Mouse (Mus musculus): ENCODE results near the gene Map2k5. TPM values are rescaled to one million over a fixed set of nuclear protein-coding genes. Genes with fewer than 3 reads are reported as not detected.

Map2k5 gene
- total RNA-seq, 2 experiments from 2014 or later = 20.6 to 21.0 TPM

DNA sequence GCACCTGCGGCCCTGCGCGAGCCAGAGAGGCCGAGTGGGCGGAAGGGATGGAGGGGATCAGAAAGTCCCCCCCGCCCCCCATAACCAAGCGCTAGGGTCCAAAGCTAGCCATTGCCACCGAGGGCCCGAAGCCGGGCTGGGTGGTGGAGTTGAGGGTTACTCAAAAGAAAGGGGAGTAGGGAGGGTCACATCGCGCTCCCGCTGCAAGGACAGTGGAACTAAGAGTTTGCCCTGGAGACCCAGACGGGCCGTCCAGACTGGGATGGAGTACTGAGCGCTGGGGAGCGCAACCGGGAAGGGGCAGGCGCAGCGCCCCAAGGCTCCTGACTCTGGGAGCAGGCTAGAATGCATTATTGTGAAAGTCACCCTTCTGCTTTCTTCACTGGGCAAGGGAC, 228.3 kb downstream of the Map2k5 start:
- intact Hi-C loops (cut with DNase I) = no loop called here
- DNase-seq = no peak

- intact Hi-C loops (cut with DNase I) = no loop called here
These were observed 229.0 kb downstream of the Map2k5 start, which contains the start of gene Skor1 for GRCm38 (mm10) chr9:63148410-63149371. Skor1 (minus strand) TSS chr9:63148961.

GRCm38 (mm10) chr9:63147786-63148409, 229.8 kb downstream of the Map2k5 start:
- DNase-seq = no peak
- intact Hi-C loops (cut with DNase I) = no loop called here

More at GRCm38 (mm10) chr9:63148410-63149371, 229.0 kb downstream of the Map2k5 start, which contains the start of gene Skor1:
- no peak for DNase-seq

- DNase-seq = no peak
- intact Hi-C loops (cut with DNase I) = no loop called here
These were observed 230.4 kb downstream of the Map2k5 start for GRCm38 (mm10) chr9:63147296-63147695.

DNA sequence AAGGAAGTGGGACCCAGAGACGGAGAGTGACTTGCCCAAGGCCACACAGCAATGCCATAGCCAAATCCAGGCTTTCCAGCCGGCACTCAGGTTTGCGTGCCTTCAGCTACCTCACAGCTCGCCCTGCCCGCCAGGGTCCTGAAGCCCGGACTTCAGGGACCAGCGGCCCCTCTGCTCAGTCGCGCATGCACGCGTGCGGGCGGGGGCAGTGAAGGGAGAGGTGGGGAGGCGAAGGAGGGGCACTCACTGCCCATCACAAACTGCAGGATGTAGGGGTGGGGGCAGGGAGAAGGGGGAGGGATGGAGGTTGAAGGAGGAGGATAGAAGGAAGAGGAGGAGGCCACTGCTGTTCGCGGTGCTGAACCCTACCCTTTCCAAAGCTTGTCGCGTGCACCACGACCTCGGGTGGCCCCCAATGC, 230.8 kb downstream of the Map2k5 start:
- intact Hi-C loops (cut with DNase I) = no loop called here
- DNase-seq = no peak

GRCm38 (mm10) chr9:63146126-63146855, 231.4 kb downstream of the Map2k5 start:
- DNase-seq = no peak
- intact Hi-C loops (cut with DNase I) = no loop called here

- intact Hi-C loops (cut with DNase I) = no loop called here
- no peak for DNase-seq
These were observed 232.2 kb downstream of the Map2k5 start for GRCm38 (mm10) chr9:63145249-63146125.

DNA sequence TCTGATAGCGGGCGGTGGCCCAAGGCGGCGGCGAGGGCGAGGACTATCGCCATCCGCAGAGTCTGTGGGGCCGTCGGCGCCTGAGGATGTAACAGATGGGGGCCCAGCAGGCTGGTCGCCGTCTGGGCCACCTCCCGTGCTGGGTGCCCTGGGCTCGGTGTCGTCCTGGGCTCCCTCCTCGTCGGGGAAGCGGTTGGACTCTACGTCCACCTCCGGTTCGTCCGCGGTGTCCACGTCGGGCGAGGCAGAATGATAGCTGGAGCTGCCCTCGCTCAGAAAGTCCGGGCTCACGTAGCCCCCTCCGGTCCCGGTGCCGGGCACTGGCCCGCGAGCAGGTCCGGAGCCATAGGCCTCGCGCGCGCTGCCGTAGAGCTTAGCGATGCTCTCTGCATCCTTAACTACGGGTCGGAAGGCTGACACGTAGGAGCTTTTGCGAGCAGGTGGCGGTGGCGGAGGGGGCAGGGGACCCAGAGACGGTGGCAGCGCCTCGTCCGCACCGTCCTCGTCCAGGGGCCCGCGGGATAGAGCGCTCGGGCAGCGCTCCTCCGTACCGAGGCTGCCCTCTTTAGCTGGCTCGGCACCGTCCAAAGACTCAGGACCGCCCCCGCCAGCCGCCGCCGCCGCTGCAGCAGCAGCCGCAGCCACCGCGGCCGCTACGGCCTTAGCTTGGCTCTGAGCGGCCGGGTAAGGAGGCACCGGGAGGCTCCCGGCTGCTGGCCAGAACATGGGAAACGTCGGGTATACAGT, 233.0 kb downstream of the Map2k5 start:
- intact Hi-C loops (cut with DNase I) = no loop called here
- DNase-seq = no peak

- intact Hi-C loops (cut with DNase I) = no loop called here
- DNase-seq = no peak
These were observed 233.8 kb downstream of the Map2k5 start for GRCm38 (mm10) chr9:63143641-63144501.

DNA sequence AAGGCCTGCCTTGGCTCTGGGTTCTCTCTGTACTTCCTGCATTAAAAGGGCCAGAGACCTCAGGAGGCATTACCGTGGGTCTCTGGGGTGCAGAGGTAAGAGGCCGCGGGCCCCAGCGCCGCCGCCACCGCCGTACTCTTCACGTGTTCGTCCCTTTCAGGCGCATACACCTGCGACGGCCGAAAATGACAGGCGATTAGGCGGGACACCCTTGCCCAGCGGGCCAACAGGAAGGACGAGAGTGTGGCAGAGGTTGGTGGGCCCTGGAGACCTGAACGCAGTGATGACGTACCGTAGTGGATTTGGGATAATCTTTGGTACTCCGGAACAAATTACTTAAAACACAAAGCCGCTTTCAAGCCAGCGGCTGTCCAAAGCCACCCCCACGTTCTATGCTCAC, 234.5 kb downstream of the Map2k5 start:
- DNase-seq = no peak
- intact Hi-C loops (cut with DNase I) = no loop called here

- intact Hi-C loops (cut with DNase I) = no loop called here
- DNase-seq = no peak
These were observed 235.2 kb downstream of the Map2k5 start for GRCm38 (mm10) chr9:63142335-63143036.

DNA sequence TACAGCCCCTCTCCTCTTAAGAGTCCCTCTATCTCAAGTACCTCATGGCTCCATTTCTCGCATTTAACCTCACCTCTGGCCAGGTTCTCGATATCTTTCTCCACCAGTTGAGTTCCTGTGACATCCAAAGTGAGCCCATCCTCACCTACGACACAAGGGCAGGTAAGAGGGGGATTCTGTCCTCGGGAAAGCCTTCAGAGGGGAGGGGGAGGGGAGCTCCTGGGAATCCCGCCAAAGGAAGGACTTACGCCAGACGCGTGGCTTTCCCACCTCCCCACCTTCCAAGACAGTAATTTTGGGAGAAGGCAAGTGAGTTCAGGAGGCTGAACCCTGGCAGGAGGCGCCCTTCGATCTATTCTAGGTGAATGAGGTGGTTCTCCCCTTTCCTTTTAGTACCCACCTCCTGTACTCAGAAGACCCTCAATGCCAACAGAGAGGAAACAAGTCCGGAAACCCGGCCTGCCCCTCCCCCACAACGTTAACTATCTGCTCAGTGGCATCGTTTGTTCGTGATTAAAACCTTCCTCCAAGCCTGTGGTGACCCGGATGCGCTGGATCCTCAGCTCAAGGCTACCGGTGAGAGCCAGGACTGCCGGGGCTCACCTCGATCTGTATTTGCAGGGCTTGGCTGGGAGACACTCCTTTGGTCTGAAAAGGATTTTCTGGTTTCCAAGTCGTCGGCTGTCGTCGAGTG, 235.9 kb downstream of the Map2k5 start:
- intact Hi-C loops (cut with DNase I) = no loop called here
- no peak for DNase-seq

DNA sequence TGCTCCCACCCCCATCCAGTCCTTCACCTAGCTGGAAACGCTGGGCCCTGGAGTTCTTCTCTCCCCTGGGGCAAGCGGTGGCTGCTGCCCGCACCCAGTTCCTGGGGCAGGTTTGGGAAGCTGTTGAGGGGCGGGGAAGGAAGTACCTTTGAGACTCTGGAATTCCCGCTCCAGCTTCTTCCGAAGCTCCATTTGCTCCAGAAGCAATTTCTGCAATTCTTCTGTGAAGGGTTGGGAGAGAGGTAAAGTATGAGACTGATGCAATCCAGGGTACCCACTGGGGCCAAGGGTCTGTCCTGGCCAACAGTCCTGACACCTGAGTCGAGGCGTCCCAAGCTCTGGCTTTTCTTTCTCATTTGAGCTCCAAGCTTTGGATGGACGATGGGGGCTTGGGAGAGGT, 237.5 kb downstream of the Map2k5 start:
- no peak for DNase-seq
- intact Hi-C loops (cut with DNase I) = no loop called here

GRCm38 (mm10) chr9:63139661-63140060, 238.0 kb downstream of the Map2k5 start:
- intact Hi-C loops (cut with DNase I) = loop anchor here (5.0 kb wide), 2 partner anchors 473 to 703 kb away; no protein-coding TSS in a partner anchor
- DNase-seq = no peak

GRCm38 (mm10) chr9:63138481-63138967, 239.2 kb downstream of the Map2k5 start:
- no peak for DNase-seq
- intact Hi-C loops (cut with DNase I) = loop anchor here (5.0 kb wide), 2 partner anchors 474 to 704 kb away; no protein-coding TSS in a partner anchor

DNA sequence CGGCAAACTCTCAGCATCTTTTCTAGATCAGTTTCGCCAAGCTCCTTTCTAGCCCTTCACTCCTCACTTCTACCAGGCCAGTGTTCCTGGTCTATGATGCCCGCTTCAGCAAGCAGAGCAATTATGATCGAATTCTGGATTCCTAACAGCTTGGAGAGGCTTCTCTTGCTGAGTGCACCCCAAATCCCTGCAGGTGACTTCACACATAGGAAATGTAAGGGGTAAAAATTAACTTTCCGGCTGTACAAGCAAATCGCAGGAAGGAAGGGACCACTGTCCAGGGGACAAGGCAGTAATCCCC, 240.1 kb downstream of the Map2k5 start:
- DNase-seq = no peak
- intact Hi-C loops (cut with DNase I) = loop anchor here (5.0 kb wide), 2 partner anchors 475 to 705 kb away; no protein-coding TSS in a partner anchor
